Mouse (Mus musculus) central nervous system, embryonic 11.5 days (tissue): ENCODE data around the gene Tagln3. TPM values are rescaled to one million over a fixed set of nuclear protein-coding genes. Genes with fewer than 3 reads are reported as not detected.

Experiments
- polyA plus RNA-seq: library from polyadenylated mRNA; depleted of rRNA; stranded (reverse); fragments of >200 nt; gene quantifications from 2 replicates; pipeline ENCODE4 v1.2.3, GENCODE M21; 2012; rRNA removed

Tagln3 gene
- 222 and 262 TPM in 2 replicates for polyA plus RNA-seq

GRCm38 (mm10) chr16:45724061-45724741 lies at the start of gene Tagln3:
Tagln3 (minus strand) TSS chr16:45724608.

GRCm38 (mm10) chr16:45742615-45743476 lies 18.4 kb upstream of the Tagln3 start, which contains the start of gene Abhd10:
Abhd10 (minus strand) TSS chr16:45742955.

GRCm38 (mm10) chr16:45693558-45693957 lies 30.9 kb downstream of the Tagln3 start, which contains the start of gene Tmprss7:
Tmprss7 (minus strand) TSS chr16:45693658.

Other genes with a start within 250 kb of the Tagln3 start
- 0.04 TPM in 1 of 2 replicates, not detected in the other for gene Gm609, start 231.6 kb downstream of the Tagln3 start, polyA plus RNA-seq
- gene Gm17783, start 192.6 kb downstream of the Tagln3 start, polyA plus RNA-seq, result not detected in 2 replicates
- gene Slc9c1, start 189.3 kb downstream of the Tagln3 start, polyA plus RNA-seq, result not detected in 2 replicates
- 0.12 and 0.14 TPM in 2 replicates for gene Gcsam, start 114.2 kb downstream of the Tagln3 start, polyA plus RNA-seq
- 0.28 and 0.36 TPM in 2 replicates for gene BC016579, start 70.5 kb downstream of the Tagln3 start, polyA plus RNA-seq
- gene Tmprss7, start 30.9 kb downstream of the Tagln3 start, polyA plus RNA-seq, result 1.4 TPM in 2 replicates
- gene Abhd10, start 18.3 kb upstream of the Tagln3 start, polyA plus RNA-seq, result 26.2 and 36.8 TPM in 2 replicates
- gene Phldb2, start 229.0 kb upstream of the Tagln3 start, polyA plus RNA-seq, result 32.7 and 42.1 TPM in 2 replicates